Mouse (Mus musculus): ENCODE measurements around the gene Ccr8. TPM values are rescaled to one million over a fixed set of nuclear protein-coding genes. Genes with fewer than 3 reads are reported as not detected.

Gene Ccr8
- polyA plus RNA-seq, 1 experiment from 2014 or later: not detected

- Histone ChIP-seq H3K4me3 (ENCODE audit: low read depth, low read length) (no peak overlapping the region), H3K27me3 (ENCODE audit: control insufficient read depth, insufficient read depth, low read length) (no peaks in the 10 kb centered on the region), H3K9ac (replicated peaks; ENCODE audit: low read length) (no peak overlapping the region), H3K4me1 (ENCODE audit: control insufficient read depth, insufficient read depth, low read length) (no peaks in the 10 kb centered on the region), H3K27ac (replicated peaks; ENCODE audit: low read depth, low read length) (no peak overlapping the region), H3K9me3 (replicated peaks; ENCODE audit: control insufficient read depth, low read length) (no peaks in the 10 kb centered on the region), H3K36me3 (replicated peaks; ENCODE audit: control insufficient read depth, insufficient read depth, low read depth, low read length) (no peaks in the 10 kb centered on the region), H3K4me2 (ENCODE audit: low read depth, low read length) (no peak overlapping the region)
- 82% methylated on average over 8 of the region's 8 CpGs for WGBS
- no peak for DNase-seq (ENCODE audit: low spot score)
- no peak for ATAC-seq (replicated peaks; ENCODE audit: insufficient number of reproducible peaks, low FRiP score, low TSS enrichment, low read depth)
These were observed 11.3 kb upstream of the Ccr8 start for GRCm38 (mm10) chr9:120080546-120081108.

GRCm38 (mm10) chr9:120081247-120081646 is 10.7 kb upstream of the Ccr8 start:
- no peak overlapping the region for H3K9ac ChIP-seq (replicated peaks; ENCODE audit: low read length)
- no peak overlapping the region for H3K4me3 ChIP-seq (ENCODE audit: low read depth, low read length)
- no peaks in the 10 kb centered on the region for H3K27me3 ChIP-seq (ENCODE audit: control insufficient read depth, insufficient read depth, low read length)
- no peaks in the 10 kb centered on the region for H3K36me3 ChIP-seq (replicated peaks; ENCODE audit: control insufficient read depth, insufficient read depth, low read depth, low read length)
- DNase-seq (ENCODE audit: low spot score) (no peak), ATAC-seq (replicated peaks; ENCODE audit: insufficient number of reproducible peaks, low FRiP score, low TSS enrichment, low read depth) (no peak)
- H3K4me2 ChIP-seq (ENCODE audit: low read depth, low read length): no peak overlapping the region
- H3K27ac ChIP-seq (replicated peaks; ENCODE audit: low read depth, low read length): no peak overlapping the region
- no peaks in the 10 kb centered on the region for H3K4me1 ChIP-seq (ENCODE audit: control insufficient read depth, insufficient read depth, low read length)
- no peaks in the 10 kb centered on the region for H3K9me3 ChIP-seq (replicated peaks; ENCODE audit: control insufficient read depth, low read length)
- WGBS: 73% methylated on average over 6 of the region's 6 CpGs

GRCm38 (mm10) chr9:120081967-120082366 is 9.9 kb upstream of the Ccr8 start:
- Histone ChIP-seq H3K27ac (replicated peaks; ENCODE audit: low read depth, low read length) (no peak overlapping the region), H3K4me3 (ENCODE audit: low read depth, low read length) (no peak overlapping the region), H3K27me3 (ENCODE audit: control insufficient read depth, insufficient read depth, low read length) (no peaks in the 10 kb centered on the region), H3K4me2 (ENCODE audit: low read depth, low read length) (no peak overlapping the region), H3K36me3 (replicated peaks; ENCODE audit: control insufficient read depth, insufficient read depth, low read depth, low read length) (no peaks in the 10 kb centered on the region), H3K4me1 (ENCODE audit: control insufficient read depth, insufficient read depth, low read length) (no peaks in the 10 kb centered on the region), H3K9ac (replicated peaks; ENCODE audit: low read length) (no peak overlapping the region), H3K9me3 (replicated peaks; ENCODE audit: control insufficient read depth, low read length) (no peaks in the 10 kb centered on the region)
- ATAC-seq (replicated peaks; ENCODE audit: insufficient number of reproducible peaks, low FRiP score, low TSS enrichment, low read depth): no peak
- DNase-seq (ENCODE audit: low spot score): no peak
- WGBS: 84% methylated on average over 5 of the region's 5 CpGs

GRCm38 (mm10) chr9:120082691-120083090 is 9.2 kb upstream of the Ccr8 start:
- WGBS: 80% methylated on average over 4 of the region's 4 CpGs
- no peak for DNase-seq (ENCODE audit: low spot score)

GRCm38 (mm10) chr9:120083158-120083894 is 8.6 kb upstream of the Ccr8 start:
- no peaks in the 10 kb centered on the region for H3K27me3 ChIP-seq (ENCODE audit: control insufficient read depth, insufficient read depth, low read length)
- WGBS: 85% methylated on average over 18 of the region's 18 CpGs
- H3K36me3 ChIP-seq (replicated peaks; ENCODE audit: control insufficient read depth, insufficient read depth, low read depth, low read length): no peaks in the 10 kb centered on the region
- no peak for ATAC-seq (replicated peaks; ENCODE audit: insufficient number of reproducible peaks, low FRiP score, low TSS enrichment, low read depth)
- no peak overlapping the region for H3K4me3 ChIP-seq (ENCODE audit: low read depth, low read length)
- no peak overlapping the region for H3K27ac ChIP-seq (replicated peaks; ENCODE audit: low read depth, low read length)
- H3K4me1 ChIP-seq (ENCODE audit: control insufficient read depth, insufficient read depth, low read length): no peaks in the 10 kb centered on the region
- DNase-seq (ENCODE audit: low spot score): no peak
- no peak overlapping the region for H3K9ac ChIP-seq (replicated peaks; ENCODE audit: low read length)
- H3K4me2 ChIP-seq (ENCODE audit: low read depth, low read length): no peak overlapping the region
- H3K9me3 ChIP-seq (replicated peaks; ENCODE audit: control insufficient read depth, low read length): no peaks in the 10 kb centered on the region

More at GRCm38 (mm10) chr9:120082691-120083090, 9.2 kb upstream of the Ccr8 start:
- Histone ChIP-seq H3K9me3 (replicated peaks; ENCODE audit: control insufficient read depth, low read length) (no peaks in the 10 kb centered on the region), H3K4me2 (ENCODE audit: low read depth, low read length) (no peak overlapping the region), H3K27me3 (ENCODE audit: control insufficient read depth, insufficient read depth, low read length) (no peaks in the 10 kb centered on the region), H3K4me3 (ENCODE audit: low read depth, low read length) (no peak overlapping the region), H3K36me3 (replicated peaks; ENCODE audit: control insufficient read depth, insufficient read depth, low read depth, low read length) (no peaks in the 10 kb centered on the region), H3K4me1 (ENCODE audit: control insufficient read depth, insufficient read depth, low read length) (no peaks in the 10 kb centered on the region), H3K27ac (replicated peaks; ENCODE audit: low read depth, low read length) (no peak overlapping the region), H3K9ac (replicated peaks; ENCODE audit: low read length) (no peak overlapping the region)
- ATAC-seq (replicated peaks; ENCODE audit: insufficient number of reproducible peaks, low FRiP score, low TSS enrichment, low read depth): no peak

GRCm38 (mm10) chr9:120084406-120084805 is 7.5 kb upstream of the Ccr8 start:
- no peak for DNase-seq (ENCODE audit: low spot score)
- H3K9ac ChIP-seq (replicated peaks; ENCODE audit: low read length): no peak overlapping the region
- H3K27ac ChIP-seq (replicated peaks; ENCODE audit: low read depth, low read length): no peak overlapping the region
- H3K4me3 ChIP-seq (ENCODE audit: low read depth, low read length): no peak overlapping the region
- no peaks in the 10 kb centered on the region for H3K36me3 ChIP-seq (replicated peaks; ENCODE audit: control insufficient read depth, insufficient read depth, low read depth, low read length)
- H3K9me3 ChIP-seq (replicated peaks; ENCODE audit: control insufficient read depth, low read length): no peaks in the 10 kb centered on the region
- no peaks in the 10 kb centered on the region for H3K27me3 ChIP-seq (ENCODE audit: control insufficient read depth, insufficient read depth, low read length)
- no peaks in the 10 kb centered on the region for H3K4me1 ChIP-seq (ENCODE audit: control insufficient read depth, insufficient read depth, low read length)
- H3K4me2 ChIP-seq (ENCODE audit: low read depth, low read length): no peak overlapping the region
- ATAC-seq (replicated peaks; ENCODE audit: insufficient number of reproducible peaks, low FRiP score, low TSS enrichment, low read depth): no peak
- WGBS: 88% methylated on average over 9 of the region's 9 CpGs

- Histone ChIP-seq H3K9ac (replicated peaks; ENCODE audit: low read length) (no peak overlapping the region), H3K4me3 (ENCODE audit: low read depth, low read length) (no peak overlapping the region), H3K9me3 (replicated peaks; ENCODE audit: control insufficient read depth, low read length) (no peaks in the 10 kb centered on the region), H3K27me3 (ENCODE audit: control insufficient read depth, insufficient read depth, low read length) (no peaks in the 10 kb centered on the region), H3K36me3 (replicated peaks; ENCODE audit: control insufficient read depth, insufficient read depth, low read depth, low read length) (no peaks in the 10 kb centered on the region), H3K4me2 (ENCODE audit: low read depth, low read length) (no peak overlapping the region), H3K4me1 (ENCODE audit: control insufficient read depth, insufficient read depth, low read length) (no peaks in the 10 kb centered on the region), H3K27ac (replicated peaks; ENCODE audit: low read depth, low read length) (no peak overlapping the region)
- DNase-seq (ENCODE audit: low spot score) (no peak), ATAC-seq (replicated peaks; ENCODE audit: insufficient number of reproducible peaks, low FRiP score, low TSS enrichment, low read depth) (no peak)
- WGBS: 83% methylated on average over 7 of the region's 7 CpGs
These were observed 2.8 kb upstream of the Ccr8 start for GRCm38 (mm10) chr9:120089125-120089524.

GRCm38 (mm10) chr9:120091086-120091485 is 828 bp upstream of the Ccr8 start:
- Histone ChIP-seq H3K36me3 (replicated peaks; ENCODE audit: control insufficient read depth, insufficient read depth, low read depth, low read length) (no peaks in the 10 kb centered on the region), H3K4me2 (ENCODE audit: low read depth, low read length) (no peak overlapping the region), H3K27me3 (ENCODE audit: control insufficient read depth, insufficient read depth, low read length) (no peaks in the 10 kb centered on the region), H3K27ac (replicated peaks; ENCODE audit: low read depth, low read length) (no peak overlapping the region), H3K4me1 (ENCODE audit: control insufficient read depth, insufficient read depth, low read length) (no peaks in the 10 kb centered on the region), H3K9me3 (replicated peaks; ENCODE audit: control insufficient read depth, low read length) (no peaks in the 10 kb centered on the region), H3K4me3 (ENCODE audit: low read depth, low read length) (no peak overlapping the region), H3K9ac (replicated peaks; ENCODE audit: low read length) (no peak overlapping the region)
- WGBS: 83% methylated on average over 10 of the region's 10 CpGs
- DNase-seq (ENCODE audit: low spot score): no peak
- ATAC-seq (replicated peaks; ENCODE audit: insufficient number of reproducible peaks, low FRiP score, low TSS enrichment, low read depth): no peak
